ENCODE assay signal across 10 mouse cellular contexts in genomic region chr6:103201605-103202004, GRCm38 (mm10).
A peak's percentile ranks its signal among the peaks of the same experiment; 100 is the strongest.
DNase-seq lines count a peak whose midpoint lies in the region; ATAC-seq and TF ChIP-seq lines count a peak whose summit lies in the region.
"Had no signal": no experiment of that assay in that cellular context is flagged by ENCODE, and none has a peak within 500 bp of the region (broad histone marks: within the 10 kb centered on the region; RNA-seq: fewer than 3 reads in every experiment).

No protein-coding gene starts in this region.

- peak; percentile 89 for DNase-seq in hindbrain, postnatal 0 days (ENCODE audit: low spot score)
- no peak for DNase-seq in hindbrain, embryonic 10.5 days (ENCODE audit: low spot score)
- peak; percentile 18 for DNase-seq in neural tube, embryonic 11.5 days (ENCODE audit: low spot score)
- DNase-seq in urinary bladder, adult 18-20 months (ENCODE audit: low spot score in 2 of 2), result no peak
- DNase-seq in spleen, postnatal 36 days (ENCODE audit: low spot score in 2 of 2), result no peak
- no peak for DNase-seq in cerebellum, adult 2 months
- DNase-seq: lung, postnatal 10 days had no signal

- ATAC-seq in hindbrain, postnatal 0 days, result peak; percentile 63; the same call in 1 of the 2 replicates
- 0 out of 2 replicates have a peak, but pooled peaks have one; percentile 49 for ATAC-seq in neural tube, embryonic 11.5 days (ENCODE audit: insufficient read depth, low FRiP score, low TSS enrichment)
- ATAC-seq in neural tube, embryonic 15.5 days (ENCODE audit: low FRiP score), result no peak
- ATAC-seq in forebrain, embryonic 13.5 days, result peak; percentile 75

- 6% methylated on average over 1 of the region's 1 CpGs for WGBS in hindbrain, postnatal 0 days
- WGBS in hindbrain, embryonic 10.5 days, result 23% methylated on average over 1 of the region's 1 CpGs
- WGBS in neural tube, embryonic 11.5 days, result 31% methylated on average over 1 of the region's 1 CpGs
- WGBS in neural tube, embryonic 15.5 days, result 22% methylated on average over 1 of the region's 1 CpGs
- 13% methylated on average over 1 of the region's 1 CpGs for WGBS in forebrain, embryonic 13.5 days
- 11% methylated on average over 1 of the region's 1 CpGs for WGBS in cerebellum, adult 2 months

- no peaks in the 10 kb centered on the region for H3K27me3 ChIP-seq in hindbrain, postnatal 0 days (ENCODE audit: insufficient read depth, low read length)
- no peaks in the 10 kb centered on the region for H3K27me3 ChIP-seq in hindbrain, embryonic 10.5 days (ENCODE audit: insufficient read depth, poor library complexity, severe bottlenecking)
- no peaks in the 10 kb centered on the region for H3K27me3 ChIP-seq in neural tube, embryonic 11.5 days (ENCODE audit: control insufficient read depth, insufficient read depth, low read length)
- H3K27me3 ChIP-seq in neural tube, embryonic 15.5 days (replicated peaks), result no peaks in the 10 kb centered on the region
- no peaks in the 10 kb centered on the region for H3K27me3 ChIP-seq in forebrain, embryonic 13.5 days
- no peaks in the 10 kb centered on the region for H3K27me3 ChIP-seq in cerebellum, adult 2 months (ENCODE audit: control insufficient read depth, insufficient read depth, low read length)
- H3K27me3 ChIP-seq: heart, embryonic 15.5 days had no signal

- no peak for TF ChIP-seq POLR2A in cerebellum, adult 2 months (IDR thresholded peaks at IDR 0.05; ENCODE audit: borderline replicate concordance, insufficient read depth, low read length)

- peak; percentile 59 for TF ChIP-seq CTCF in hindbrain, postnatal 0 days (IDR thresholded peaks at IDR 0.05; ENCODE audit: low read depth)
- TF ChIP-seq CTCF in cerebellum, adult 2 months (IDR thresholded peaks at IDR 0.05; ENCODE audit: borderline replicate concordance, insufficient read depth, low read depth, low read length), result no peak

- no peaks in the 10 kb centered on the region for H3K36me3 ChIP-seq in hindbrain, postnatal 0 days (ENCODE audit: insufficient read depth, low read length)
- no peaks in the 10 kb centered on the region for H3K36me3 ChIP-seq in hindbrain, embryonic 10.5 days
- no peaks in the 10 kb centered on the region for H3K36me3 ChIP-seq in neural tube, embryonic 11.5 days (ENCODE audit: control insufficient read depth, insufficient read depth, low read length)
- no peaks in the 10 kb centered on the region for H3K36me3 ChIP-seq in neural tube, embryonic 15.5 days
- no peaks in the 10 kb centered on the region for H3K36me3 ChIP-seq in forebrain, embryonic 13.5 days (ENCODE audit: poor library complexity, severe bottlenecking)
- H3K36me3 ChIP-seq: heart, embryonic 15.5 days had no signal

- H3K4me1 ChIP-seq in hindbrain, postnatal 0 days (ENCODE audit: insufficient read depth, low read length), result no peaks in the 10 kb centered on the region
- H3K4me1 ChIP-seq in hindbrain, embryonic 10.5 days (replicated peaks), result no peaks in the 10 kb centered on the region
- no peaks in the 10 kb centered on the region for H3K4me1 ChIP-seq in neural tube, embryonic 11.5 days (ENCODE audit: control insufficient read depth, insufficient read depth, low read length)
- H3K4me1 ChIP-seq in neural tube, embryonic 15.5 days, result peaks cover 4% of the 10 kb centered on the region
- no peaks in the 10 kb centered on the region; the same call in 1 of the 2 replicates for H3K4me1 ChIP-seq in forebrain, embryonic 13.5 days
- no peaks in the 10 kb centered on the region for H3K4me1 ChIP-seq in cerebellum, adult 2 months (ENCODE audit: control insufficient read depth, insufficient read depth, low read length)
- H3K4me1 ChIP-seq: heart, embryonic 15.5 days had no signal

- H3K4me2 ChIP-seq in hindbrain, postnatal 0 days (ENCODE audit: low read depth, low read length), result no peak overlapping the region
- H3K4me2 ChIP-seq in neural tube, embryonic 11.5 days (ENCODE audit: low read depth), result no peak overlapping the region
- H3K4me2 ChIP-seq in neural tube, embryonic 15.5 days, result no peak overlapping the region
- no peak overlapping the region for H3K4me2 ChIP-seq in forebrain, embryonic 13.5 days
- H3K4me2 ChIP-seq: heart, embryonic 15.5 days had no signal

- H3K27ac ChIP-seq in hindbrain, postnatal 0 days, result no peak overlapping the region
- H3K27ac ChIP-seq in hindbrain, embryonic 10.5 days, result no peak overlapping the region
- no peak overlapping the region for H3K27ac ChIP-seq in neural tube, embryonic 11.5 days (ENCODE audit: low read depth, low read length)
- H3K27ac ChIP-seq in neural tube, embryonic 15.5 days (replicated peaks), result no peak overlapping the region
- H3K27ac ChIP-seq in forebrain, embryonic 13.5 days, result no peak overlapping the region
- no peak overlapping the region for H3K27ac ChIP-seq in cerebellum, adult 2 months (ENCODE audit: insufficient read depth, low read length)
- H3K27ac ChIP-seq: heart, embryonic 15.5 days had no signal

- no peaks in the 10 kb centered on the region for H3K9me3 ChIP-seq in hindbrain, postnatal 0 days (ENCODE audit: low read length)
- H3K9me3 ChIP-seq in hindbrain, embryonic 10.5 days, result no peaks in the 10 kb centered on the region
- no peaks in the 10 kb centered on the region for H3K9me3 ChIP-seq in neural tube, embryonic 11.5 days (ENCODE audit: control insufficient read depth, low read length)
- no peaks in the 10 kb centered on the region for H3K9me3 ChIP-seq in neural tube, embryonic 15.5 days (replicated peaks)
- no peaks in the 10 kb centered on the region for H3K9me3 ChIP-seq in forebrain, embryonic 13.5 days (replicated peaks)
- H3K9me3 ChIP-seq: heart, embryonic 15.5 days had no signal

- H3K4me3 ChIP-seq in hindbrain, postnatal 0 days (ENCODE audit: low read length), result no peak overlapping the region
- no peak overlapping the region for H3K4me3 ChIP-seq in hindbrain, embryonic 10.5 days
- no peak overlapping the region for H3K4me3 ChIP-seq in neural tube, embryonic 11.5 days (ENCODE audit: low read depth, low read length)
- no peak overlapping the region for H3K4me3 ChIP-seq in neural tube, embryonic 15.5 days (replicated peaks)
- H3K4me3 ChIP-seq in forebrain, embryonic 13.5 days, result no peak overlapping the region
- H3K4me3 ChIP-seq in cerebellum, adult 2 months (replicated peaks; ENCODE audit: insufficient read depth, low read depth, low read length), result no peak overlapping the region
- H3K4me3 ChIP-seq: heart, embryonic 15.5 days had no signal

- H3K9ac ChIP-seq in hindbrain, postnatal 0 days (replicated peaks; ENCODE audit: low read length), result no peak overlapping the region
- no peak overlapping the region for H3K9ac ChIP-seq in neural tube, embryonic 11.5 days (ENCODE audit: low read length)
- H3K9ac ChIP-seq in neural tube, embryonic 15.5 days (replicated peaks), result no peak overlapping the region
- H3K9ac ChIP-seq in forebrain, embryonic 13.5 days, result no peak overlapping the region
- H3K9ac ChIP-seq: heart, embryonic 15.5 days had no signal

Comparison
In these comparisons a context has a peak if more than half of its experiments do, and no peak if none do; other contexts are left out.
1. DNase-seq: peak in hindbrain, postnatal 0 days (single experiment) and neural tube, embryonic 11.5 days (single experiment); none in hindbrain, embryonic 10.5 days (single experiment), urinary bladder, adult 18-20 months (0 of 2), spleen, postnatal 36 days (0 of 2) and cerebellum, adult 2 months (0 of 2).